Mouse (Mus musculus): ENCODE measurements around the gene Clmp. TPM values are rescaled to one million over a fixed set of nuclear protein-coding genes. Genes with fewer than 3 reads are reported as not detected.
"Not testable (repeated sequence)": the region's sequence is repeated elsewhere in the genome, so short reads cannot be mapped to it uniquely, and the experiment has no call there.

The Clmp gene
- total RNA-seq, 4 experiments from 2014 or later, result 3.5 to 10.5 (median 5.9) TPM

GRCm38 (mm10) chr9:40780111-40780510, 94.3 kb downstream of the Clmp start:
- no peak for DNase-seq

DNA sequence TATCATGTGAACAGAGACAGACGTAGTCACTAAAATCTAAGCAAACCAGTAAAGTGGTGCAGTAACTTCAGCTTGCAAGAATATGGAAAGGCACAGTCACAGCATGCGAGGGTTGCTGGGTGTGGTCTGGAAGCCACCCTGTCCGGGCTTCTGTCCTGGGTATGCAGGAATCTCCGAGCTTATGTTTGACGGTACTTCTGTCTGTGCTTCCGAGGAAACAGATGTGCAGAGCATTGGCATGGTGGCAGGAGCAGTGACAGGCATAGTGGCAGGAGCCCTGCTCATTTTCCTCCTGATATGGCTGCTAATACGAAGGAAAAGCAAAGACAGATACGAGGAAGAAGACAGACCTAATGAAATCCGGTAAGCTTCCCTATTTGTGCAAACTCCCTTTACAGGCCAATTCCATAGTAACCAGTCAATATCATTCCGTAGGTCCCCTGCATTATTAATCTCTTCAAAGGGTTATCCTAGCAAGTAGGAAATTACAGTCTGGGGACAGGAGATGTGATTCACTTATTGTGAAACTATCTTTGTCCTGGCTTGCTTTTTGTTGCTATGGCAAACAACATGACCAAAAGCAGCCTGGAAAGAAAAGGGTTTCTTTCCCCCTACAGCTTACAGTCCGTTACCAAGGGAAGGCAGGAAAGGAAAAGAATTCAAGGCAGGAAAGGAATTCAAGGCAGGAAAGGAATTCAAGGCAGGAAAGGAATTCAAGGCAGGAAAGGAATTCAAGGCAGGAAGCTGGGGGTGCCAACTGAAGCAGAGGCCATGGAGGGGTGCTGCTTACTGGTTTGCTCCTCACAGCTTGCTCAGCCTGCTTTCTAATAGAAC, 95.3 kb downstream of the Clmp start:
- no peak for DNase-seq

- DNase-seq, result peak; percentile 46
Measured at GRCm38 (mm10) chr9:40781726-40782581, 96.2 kb downstream of the Clmp start.

GRCm38 (mm10) chr9:40783641-40784373, 98.0 kb downstream of the Clmp start:
- peak; percentile 61 for DNase-seq

DNA sequence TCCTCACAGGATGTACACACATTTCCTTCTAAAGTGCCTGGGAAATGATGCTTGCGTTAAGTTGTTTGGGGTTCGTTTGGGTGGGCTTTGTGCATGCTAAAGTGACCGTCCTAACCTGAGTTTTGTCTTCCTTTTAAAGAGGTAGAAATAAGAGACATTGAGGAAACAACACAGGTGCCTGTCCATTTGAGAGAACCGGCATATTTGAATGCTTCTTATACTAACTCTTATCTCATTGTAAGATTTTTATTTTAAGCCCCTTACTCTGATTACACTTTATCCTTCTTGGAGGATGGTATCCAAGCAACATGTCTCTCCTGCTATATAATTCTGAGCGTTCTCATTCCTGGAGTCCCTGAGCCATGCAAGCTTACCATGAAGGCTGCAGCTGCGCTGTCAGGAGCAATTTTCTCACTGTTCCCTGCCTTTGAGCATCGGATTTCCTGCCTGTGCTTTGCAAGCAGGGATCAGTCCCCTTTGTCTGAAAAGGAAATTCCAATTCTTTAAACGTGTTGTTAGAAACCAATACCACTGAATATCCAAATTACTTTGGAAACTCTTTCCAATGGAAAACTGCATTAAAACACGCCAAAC, 98.7 kb downstream of the Clmp start:
- DNase-seq, result no peak

DNA sequence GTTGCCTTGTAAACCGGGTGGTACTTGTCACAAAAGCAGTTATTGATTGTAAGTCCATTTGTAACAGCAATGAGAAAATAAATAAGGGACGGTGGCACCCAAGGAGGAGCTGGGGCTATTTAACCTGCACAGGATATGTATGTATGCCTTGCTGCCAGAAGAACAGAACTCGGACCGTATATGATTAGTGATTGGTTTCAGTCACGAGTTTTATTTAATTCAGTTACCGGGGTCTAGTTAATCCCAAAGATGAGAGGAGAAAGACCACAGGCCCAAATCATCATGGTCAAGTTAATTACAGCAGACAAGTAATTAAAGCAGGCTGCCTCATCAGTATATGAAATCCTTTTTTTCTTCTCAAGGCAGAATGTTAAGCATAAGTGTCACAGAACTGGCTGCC, 99.7 kb downstream of the Clmp start:
- DNase-seq, result no peak

DNA sequence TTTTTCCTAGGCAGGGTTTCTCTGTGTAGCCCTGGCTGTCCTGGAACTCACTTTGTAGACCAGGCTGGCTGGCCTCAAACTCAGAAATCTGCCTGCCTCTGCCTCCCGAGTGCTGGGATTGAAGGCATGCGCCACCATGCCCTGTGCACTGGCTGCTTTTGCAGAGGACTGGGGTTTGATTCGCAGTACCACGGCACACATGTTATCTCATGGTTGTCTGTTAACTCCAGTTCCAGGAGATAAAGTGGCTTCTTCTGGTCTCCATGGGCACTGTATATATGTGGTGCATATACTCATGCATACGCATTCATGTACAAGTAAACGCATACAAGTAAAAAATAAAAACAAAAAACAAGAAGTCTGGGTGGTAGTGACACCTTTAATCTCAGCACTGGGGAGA, 101.1 kb downstream of the Clmp start:
- DNase-seq, result not testable (repeated sequence)

DNA sequence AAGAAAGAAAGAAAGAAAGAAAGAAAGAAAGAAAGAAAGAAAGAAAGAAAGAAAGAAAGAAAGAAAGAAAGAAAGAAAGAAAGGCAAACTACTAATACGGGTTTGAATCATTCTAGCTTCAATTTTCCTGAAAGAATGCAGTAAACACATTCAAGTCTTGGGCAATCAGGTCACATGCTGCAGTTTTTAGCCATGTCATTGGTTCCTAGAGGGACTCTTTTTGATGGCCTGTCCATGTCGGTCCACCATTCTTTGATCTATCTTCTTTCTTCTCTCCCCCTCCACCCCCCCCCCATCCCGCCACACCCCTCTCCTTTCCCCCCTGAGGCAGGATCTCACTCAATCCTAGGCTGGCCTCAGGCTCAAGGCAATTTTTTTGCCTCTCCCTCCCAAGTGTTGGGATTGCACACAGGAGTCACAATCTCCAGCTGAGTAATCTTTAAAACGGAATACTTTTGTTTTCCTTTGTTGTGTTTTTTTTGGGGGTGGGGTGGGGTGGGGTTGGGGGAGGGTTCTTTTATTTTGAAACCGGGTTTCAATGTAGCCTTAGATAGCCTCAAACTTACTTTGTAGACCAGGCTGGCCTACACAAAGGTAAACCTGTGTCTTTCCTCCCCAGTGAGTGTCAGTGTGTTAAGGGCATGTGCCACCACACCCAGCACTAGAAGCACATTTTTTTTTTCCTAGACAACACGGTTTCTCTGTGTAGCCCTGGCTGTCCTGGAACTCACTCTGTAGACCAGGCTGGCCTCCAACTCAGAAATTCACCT, 106.3 kb downstream of the Clmp start:
- DNase-seq, result no peak

- no peak for DNase-seq
Measured at GRCm38 (mm10) chr9:40793581-40793980, 107.8 kb downstream of the Clmp start.

GRCm38 (mm10) chr9:40794251-40794650, 108.5 kb downstream of the Clmp start:
- DNase-seq, result no peak

GRCm38 (mm10) chr9:40794926-40795325, 109.2 kb downstream of the Clmp start:
- no peak for DNase-seq

GRCm38 (mm10) chr9:40795562-40795961, 109.8 kb downstream of the Clmp start:
- DNase-seq, result no peak

- DNase-seq, result no peak
Measured at GRCm38 (mm10) chr9:40796054-40796453, 110.3 kb downstream of the Clmp start.

DNA sequence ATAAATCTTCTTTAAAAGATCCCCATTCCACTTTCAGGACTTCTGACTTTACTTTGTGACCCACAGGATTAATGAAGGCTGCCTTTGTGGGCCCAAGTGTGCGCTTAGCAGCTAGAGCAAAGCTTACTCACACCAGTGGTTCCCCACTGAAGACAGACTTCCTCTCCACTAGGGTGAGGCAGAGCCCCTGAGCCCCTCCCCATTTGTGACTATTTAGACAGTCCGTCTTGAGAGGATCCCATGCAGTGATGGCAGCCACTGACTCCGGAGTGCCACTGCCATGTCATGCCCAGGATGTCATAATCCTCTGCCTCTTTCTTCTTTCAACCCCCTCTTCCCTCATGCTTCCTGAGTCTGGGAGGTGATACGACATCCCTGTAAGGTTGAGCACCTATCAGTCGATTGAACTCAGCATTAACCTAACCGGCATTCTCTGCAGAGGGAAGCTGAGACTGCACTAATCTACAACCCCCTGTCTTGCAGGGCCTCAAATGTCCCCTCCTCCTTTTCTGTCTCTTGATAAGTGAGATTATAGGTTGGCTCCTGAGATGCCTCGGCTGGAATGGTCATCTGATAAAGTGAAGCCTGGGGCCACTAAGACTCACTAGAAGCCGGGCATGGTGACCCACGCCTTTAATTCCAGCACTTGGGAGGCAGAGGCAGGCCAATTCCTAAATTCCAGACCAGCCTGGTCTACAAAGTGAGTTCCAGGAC, 112.6 kb downstream of the Clmp start:
- DNase-seq, result no peak

DNA sequence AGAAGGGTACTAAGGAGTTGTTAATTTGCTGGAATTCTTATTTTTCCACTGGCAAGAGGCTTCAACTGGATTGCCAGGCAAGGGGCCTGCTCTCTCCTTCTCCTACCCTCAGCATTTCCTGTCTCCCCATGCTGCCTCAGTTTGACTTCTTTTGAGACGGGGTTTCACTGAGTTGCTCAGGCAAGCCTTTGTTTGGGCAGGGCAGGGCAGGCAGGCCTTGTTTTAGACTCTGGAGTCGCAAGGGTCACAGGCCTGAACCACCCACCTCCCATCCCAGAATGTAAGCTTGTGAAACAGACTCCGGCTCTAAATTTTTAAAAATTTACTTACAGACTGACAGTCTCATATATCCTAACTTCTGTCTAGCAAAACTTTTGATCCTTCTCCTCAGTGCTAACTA, 113.3 kb downstream of the Clmp start:
- DNase-seq, result no peak

DNA sequence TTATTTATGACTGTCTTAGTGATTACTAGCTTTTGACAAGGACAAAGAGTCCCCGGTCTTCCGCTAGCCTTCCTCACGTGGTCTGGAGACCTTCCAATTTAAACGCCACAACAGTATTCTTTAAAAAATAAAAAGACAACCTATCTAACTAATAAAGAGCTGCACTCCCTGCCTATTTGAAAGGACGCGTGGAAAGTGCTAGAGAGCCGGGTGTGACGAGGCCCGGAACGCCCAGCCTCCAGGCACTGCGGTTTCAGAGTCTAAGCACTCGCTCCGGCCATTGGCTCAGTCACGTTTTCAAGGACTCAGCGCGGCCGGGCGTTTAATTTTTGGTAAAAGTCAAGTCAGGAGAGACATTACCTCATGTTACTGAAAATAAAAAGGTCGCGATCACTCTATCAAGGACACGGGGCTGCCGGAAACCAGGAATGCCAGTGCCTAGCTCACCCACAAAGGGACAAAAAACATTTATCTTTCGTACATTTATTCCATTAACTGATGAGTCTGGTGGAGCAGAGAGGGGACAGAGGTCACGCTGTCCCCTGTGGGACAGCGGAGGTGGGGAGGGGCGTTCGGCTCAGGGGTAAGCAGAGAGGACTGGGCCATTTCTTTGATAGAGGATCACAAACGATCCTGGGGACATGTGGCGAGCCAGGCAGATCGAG, 114.2 kb downstream of the Clmp start:
- peak; percentile 88 for DNase-seq

GRCm38 (mm10) chr9:40800675-40801612, 115.2 kb downstream of the Clmp start, which contains the start of gene Hspa8:
Hspa8 (plus strand) TSS chr9:40800984.
- DNase-seq, result peak; percentile 100

DNA sequence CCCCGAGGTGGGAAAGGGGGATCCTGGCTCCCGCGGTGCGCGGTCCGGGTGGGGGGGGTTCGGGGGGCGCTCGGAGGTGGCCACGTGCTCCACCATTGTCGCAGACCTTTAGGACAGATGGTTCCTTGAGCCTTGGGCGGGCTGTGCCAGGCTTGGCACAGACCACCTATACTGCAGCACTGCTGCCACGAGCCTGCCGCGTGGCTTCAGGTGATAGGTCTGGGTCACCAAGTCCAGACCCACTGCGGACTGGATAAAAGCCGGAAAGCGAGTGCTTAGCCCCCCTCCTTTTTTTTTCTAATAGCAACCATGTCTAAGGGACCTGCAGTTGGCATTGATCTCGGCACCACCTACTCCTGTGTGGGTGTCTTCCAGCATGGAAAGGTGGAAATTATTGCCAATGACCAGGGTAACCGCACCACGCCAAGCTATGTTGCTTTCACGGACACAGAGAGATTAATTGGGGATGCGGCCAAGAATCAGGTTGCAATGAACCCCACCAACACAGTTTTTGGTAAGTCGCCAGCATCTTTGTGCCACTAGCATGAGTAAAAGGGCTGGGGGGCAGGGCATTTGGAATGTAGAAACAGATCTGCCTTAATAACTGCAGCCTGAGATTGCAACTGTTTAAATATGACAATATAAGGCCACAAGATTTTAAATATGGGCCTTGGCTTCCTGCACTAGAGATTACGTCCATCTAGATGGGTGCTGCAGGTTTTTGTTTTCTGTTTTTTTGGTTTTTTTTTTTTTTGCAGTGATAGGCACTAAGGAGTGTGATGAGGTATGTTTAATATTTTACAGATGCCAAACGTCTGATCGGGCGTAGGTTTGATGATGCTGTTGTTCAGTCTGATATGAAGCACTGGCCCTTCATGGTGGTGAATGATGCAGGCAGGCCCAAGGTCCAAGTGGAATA, 116.1 kb downstream of the Clmp start:
- DNase-seq, result peak; percentile 54
